Mouse (Mus musculus): ENCODE data around the gene Sncb.

Gene Sncb

DNA sequence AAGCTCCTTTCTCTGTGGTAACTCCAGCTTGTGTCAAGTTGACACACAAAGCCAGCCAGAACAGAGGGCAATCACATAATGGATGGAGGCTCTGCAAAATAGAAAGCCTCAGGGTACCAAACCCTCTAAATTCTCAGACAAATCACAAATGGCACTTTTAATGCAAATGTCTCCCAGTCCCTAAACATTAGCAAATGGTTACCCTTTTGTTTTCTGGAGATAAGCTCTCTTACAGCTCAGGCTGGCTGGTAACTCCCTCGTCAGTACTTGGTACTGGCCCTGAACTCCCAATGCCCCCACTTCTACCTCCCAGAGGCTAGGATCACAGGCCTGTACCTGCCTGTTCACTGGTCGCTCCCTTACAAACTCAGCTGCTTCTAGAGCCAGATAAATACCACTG, 16.8 kb upstream of the Sncb start:
- DNase-seq (ENCODE audit: low read depth, low spot score): no peak

DNA sequence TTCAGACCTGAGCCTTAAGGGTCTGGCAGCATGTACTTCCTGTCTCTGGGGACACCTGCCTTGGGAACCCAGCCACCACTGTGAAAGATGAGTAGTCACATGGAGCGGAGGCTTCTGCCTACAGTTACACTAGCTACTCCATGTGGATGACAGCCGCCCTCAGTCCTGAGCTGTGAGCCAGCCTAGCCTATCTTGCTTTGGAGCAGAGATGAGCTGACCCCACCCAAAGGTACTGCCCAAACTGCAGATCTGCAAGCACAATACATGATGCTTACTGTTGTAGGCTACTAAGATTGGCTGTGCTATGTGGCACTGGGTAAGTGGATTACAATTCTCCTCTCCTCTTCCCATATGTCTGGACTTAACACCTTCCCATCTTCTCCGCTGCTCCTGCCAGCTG, 14.7 kb upstream of the Sncb start:
- DNase-seq (ENCODE audit: low read depth, low spot score): peak; percentile 73

GRCm38 (mm10) chr13:54780592-54780991, 14.2 kb upstream of the Sncb start:
- DNase-seq (ENCODE audit: low read depth, low spot score): peak; percentile 93

DNA sequence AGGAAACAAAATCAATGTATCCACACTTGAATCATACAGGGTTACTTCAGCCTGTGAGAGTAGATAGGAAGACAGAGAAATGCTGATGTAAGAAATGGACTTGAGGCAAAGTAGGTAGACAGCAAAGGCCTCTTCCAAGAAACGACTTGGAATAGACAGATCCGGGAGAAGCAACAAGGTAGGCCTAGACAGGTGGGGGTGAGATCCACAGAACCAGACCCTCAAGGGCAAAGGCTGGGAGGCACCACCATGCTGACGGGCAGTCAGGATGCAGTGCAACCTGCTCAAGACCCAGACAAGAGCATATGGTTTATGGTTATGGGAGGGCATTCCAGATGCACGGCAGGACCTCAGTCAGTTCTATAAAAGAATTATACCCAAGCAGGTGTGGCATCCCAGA, 617 bp upstream of the Sncb start:
- no peak for DNase-seq (ENCODE audit: low read depth, low spot score)

DNA sequence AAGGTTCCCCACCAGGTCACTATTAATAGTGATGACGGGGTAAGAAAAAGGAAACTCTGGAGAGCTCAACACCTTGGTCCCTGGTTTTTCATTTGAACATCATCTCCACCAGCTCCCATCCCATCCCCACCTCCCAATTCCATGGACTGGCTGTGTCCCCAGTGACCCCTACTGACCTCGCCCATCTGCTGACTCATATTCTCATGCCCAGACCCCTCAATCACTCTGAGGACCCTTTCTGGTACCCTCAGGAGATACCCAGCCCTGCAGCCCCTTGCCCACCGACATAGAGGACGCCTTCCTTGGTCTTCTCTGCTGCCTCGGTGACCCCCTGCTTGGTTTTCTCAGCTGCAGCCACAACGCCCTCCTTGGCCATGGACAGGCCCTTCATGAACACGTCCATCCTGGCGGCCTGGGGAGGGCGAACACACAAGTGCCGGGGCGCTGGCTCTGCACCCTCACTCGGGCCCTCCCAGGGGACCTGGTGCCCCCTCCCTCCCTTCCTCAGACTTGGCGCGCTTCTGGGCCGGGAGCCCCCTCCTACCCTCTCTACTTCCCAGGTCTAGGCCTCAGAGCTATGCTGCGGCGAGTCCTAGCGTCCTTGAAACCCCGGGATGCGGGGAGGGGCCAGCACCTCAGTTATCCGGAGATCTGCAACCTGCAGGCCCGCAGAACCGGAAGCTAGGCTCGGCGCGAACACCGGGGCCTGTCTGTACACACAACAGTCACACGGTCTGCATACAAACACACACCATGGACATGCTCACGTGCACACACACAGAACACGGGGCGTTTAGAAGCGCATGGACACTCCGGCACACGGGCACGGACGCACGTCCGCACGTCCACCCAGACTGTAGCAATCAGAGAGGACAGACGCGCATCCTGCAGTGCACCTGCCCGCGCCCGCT, 859 bp downstream of the Sncb start:
- peak; percentile 82 for DNase-seq (ENCODE audit: low read depth, low spot score)

DNA sequence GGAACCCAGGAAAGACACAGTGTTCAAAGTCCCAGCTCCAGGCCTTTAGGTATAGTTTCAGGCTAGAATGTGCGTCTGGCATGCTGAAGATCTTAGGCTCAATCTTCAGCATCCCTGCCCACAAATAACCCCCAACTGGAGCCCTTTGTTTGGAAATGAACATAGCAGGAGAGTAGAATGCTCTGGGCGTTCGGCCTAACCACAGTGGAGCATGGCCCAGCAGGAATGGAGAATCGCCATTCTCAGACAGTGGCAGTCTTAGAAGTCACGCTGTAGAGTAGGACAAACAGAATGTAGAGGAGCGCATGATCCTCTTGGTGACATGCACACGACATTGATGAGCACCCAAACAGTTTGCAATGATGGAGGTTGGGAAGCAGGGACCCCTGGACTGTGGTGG, 5.5 kb downstream of the Sncb start:
- no peak for DNase-seq (ENCODE audit: low read depth, low spot score)

DNA sequence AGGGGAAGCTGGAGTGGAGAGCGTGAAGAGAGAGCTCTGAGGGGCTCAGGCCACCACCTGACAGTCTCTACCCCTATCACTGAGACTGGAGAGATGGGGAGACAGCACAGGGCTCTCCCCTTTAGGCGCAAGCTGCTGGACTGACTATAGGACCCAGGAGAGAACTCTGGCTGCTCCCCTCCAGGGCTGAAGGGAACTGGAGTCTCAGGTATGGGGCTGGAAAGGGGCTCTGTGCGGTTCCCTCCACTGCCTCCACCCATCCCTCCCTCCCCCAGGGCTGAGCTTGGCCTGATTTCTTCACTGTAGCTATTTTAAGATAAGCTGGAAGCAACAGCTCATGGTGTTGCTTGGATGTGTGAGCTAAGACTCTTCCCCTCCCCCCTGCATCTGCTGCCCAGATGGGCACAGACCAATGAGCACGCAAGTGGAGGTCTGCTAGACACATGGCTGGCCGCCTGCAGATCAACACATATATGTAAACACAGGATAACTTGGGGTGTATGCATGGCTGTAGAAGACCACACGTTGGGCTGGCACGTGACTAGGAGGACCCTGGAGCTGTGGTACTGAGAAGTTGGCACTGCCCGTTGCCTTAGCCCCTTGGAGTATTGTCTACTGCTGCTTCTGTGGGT, 6.1 kb downstream of the Sncb start:
- DNase-seq (ENCODE audit: low read depth, low spot score): peak; percentile 96

DNA sequence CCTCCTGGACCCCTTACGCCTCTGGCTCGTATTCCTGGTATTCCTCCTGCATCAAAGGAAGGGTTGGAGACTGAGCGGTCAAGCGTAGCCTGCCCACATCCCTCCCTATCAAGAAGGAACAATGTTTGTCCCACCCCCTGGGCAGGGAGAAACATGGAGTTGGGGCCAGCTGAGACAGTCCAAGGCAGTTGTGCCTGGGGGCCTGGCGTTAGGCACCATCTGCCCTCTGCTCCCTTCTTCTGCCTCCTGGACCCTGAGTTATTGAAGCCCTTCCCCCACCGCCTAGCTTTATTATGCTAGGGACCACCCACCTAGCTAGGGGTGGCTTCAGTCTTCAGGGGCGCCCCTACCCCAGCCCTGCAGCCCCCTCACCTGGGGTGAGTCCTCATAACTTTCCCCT, 6.9 kb downstream of the Sncb start:
- DNase-seq (ENCODE audit: low read depth, low spot score): no peak

DNA sequence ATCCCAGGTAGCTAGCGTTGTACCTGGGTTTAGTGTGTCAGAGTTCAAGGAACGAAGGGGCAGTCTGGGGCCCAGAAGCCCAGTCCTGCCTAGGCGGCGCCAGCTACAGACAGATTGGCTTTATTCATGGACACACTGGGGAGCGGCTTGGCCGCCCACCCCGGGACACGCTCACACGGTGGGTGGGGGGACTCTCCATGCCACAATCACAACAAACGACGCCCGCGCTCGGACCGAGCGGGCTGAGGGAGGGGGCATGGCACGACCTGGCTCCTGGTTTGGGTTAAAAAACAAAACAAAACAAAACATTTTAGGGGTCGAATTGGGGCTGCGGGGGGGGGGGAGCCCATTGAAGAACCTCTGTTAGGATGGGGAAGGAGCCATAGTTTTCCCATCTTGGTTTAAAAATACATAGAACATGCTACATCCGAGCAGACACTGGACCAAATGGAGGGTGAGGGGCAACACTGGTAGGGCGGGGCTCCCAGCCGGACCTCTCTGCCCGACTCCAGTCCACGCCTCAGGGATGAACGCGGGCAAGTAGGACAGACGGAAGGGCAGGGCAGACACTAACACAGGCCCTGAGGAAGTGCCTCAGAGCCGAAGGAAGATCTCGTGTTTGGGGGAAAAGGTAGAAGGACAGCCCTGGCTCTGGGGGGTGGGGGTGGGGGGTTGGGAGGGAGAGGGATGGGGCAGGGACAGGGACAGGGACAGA, 7.5 kb downstream of the Sncb start:
- DNase-seq (ENCODE audit: low read depth, low spot score): no peak

DNA sequence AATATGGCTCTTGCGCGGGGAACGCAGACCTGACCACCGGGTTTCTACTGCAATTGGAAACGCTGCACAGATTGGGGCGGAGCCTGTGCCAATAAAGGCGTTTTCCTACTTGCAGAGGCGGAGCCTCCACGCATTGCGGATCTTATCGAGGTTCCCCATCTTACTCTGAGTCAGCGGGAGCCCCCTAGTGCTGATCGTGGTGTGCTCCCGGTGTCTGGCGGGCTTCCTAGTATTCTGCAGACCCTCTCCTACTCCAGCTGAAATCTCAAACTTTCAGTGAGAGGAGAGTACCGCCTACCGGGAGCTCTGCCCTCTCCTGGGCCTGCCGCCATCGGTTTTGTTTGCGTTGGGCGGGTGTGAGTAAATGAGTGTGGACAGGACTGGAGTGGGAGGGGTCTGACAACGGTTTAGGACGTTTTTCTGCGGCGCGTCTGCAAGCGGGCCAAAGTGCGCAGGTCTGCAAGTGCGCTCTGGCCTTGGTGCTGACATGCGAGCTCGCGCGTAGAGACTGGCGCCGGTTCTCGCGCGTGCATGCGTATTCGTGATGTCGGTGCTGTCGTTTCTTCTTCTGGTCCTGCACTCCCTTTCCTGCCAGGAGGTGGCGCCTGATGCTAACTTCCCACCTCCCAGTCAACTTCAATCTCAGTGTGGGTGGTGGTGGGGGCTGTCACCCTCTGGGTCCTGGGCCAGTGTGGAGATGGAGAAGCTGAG, 8.2 kb downstream of the Sncb start:
- DNase-seq (ENCODE audit: low read depth, low spot score): peak; percentile 99

DNA sequence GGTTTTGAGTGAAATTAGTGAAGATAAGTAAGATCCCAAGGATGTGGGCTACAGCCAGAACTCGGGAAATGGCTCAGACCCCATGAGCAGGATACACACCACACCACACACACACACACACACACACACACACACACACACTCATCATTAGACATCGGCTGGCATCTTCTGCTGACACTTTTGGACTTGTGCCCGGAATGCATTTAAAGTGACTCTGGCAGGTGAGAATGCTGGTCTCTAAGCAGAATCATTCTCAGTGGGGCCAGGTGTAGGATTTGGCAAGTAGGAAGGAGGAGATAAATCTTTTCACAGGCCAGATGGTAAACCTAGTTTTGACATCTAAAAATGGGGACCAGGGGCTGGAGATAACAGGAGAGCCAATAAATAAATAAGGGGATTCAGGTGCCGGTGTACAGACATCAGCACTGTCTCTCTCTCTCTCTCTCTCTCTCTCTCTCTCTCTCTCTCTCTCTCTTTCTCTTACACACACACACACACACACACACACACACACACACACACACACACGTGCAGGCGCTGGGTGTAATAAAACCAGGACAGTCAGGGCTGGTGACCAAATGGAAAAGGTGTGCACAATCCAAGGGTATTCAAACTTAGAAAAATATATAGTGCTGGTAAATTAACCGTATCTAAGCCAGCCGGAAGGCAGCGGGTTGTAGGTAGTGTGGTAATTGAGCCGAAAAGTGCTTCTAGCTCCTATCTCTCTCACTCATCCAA, 9.1 kb downstream of the Sncb start:
- peak; percentile 95 for DNase-seq (ENCODE audit: low read depth, low spot score)

GRCm38 (mm10) chr13:54756156-54756712, 10.2 kb downstream of the Sncb start:
- no peak for DNase-seq (ENCODE audit: low read depth, low spot score)

GRCm38 (mm10) chr13:54755201-54755830, 11.1 kb downstream of the Sncb start:
- DNase-seq (ENCODE audit: low read depth, low spot score): peak; percentile 91

DNA sequence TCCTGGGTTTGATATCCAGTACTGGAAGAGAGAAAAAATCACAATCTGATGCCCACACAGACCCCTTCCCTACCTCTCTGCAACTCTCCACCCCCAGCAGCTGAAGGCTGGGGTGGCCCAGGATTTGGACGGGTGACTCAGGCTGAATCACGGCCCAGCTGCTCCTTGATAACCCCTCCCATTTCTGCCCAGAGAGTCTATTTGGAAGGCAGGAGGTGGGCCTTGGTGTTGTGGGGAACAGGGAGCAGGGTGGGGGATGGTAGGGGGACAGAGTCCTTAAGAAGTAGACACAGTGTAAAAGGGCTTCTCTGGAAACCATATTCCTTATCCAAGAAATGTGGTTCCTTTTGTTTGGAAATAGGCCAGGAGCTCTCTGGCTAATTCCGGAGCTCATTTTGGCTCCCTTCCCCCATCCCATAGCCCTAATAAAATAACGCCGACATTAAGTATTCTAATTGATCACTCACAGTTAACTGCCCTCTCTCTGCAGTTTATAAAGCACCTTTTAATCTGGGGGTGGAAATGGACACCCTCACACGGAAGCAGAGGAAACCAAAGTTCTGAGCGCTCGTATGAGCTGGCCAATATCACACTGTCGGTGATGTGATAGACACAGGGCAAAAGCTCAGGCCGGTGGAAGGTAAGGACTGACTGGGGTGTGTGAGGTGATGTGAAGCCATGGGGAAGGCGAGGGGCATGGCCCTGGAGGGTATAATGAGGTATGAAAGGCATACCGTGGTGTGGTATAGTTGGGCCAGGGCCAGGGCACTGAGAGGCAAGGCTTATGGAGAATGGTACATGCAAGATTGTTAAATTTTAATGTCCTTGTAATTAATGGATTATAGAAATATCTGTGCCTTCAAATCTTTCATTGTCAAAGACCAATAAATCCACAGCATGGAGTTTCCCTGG, 12.0 kb downstream of the Sncb start:
- DNase-seq (ENCODE audit: low read depth, low spot score): peak; percentile 90

DNA sequence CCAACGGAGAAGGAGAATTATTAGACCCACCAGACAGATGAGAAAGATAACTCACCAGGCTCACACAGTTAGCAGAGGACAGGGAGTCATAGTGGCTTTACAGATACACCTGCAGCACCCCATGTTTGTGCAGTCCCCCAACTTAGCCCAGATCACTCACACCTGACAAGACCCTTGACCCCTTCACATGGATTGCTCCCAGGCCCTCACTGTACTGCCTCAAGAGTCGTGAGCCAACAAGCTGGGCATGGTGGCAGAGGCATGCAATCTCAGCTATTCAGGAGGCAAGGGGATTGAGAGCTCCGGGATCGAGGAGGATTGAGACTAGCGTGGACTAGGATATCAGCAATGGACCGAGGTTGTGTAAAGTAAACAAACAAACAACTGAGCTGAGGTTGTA, 12.7 kb downstream of the Sncb start:
- no peak for DNase-seq (ENCODE audit: low read depth, low spot score)

GRCm38 (mm10) chr13:54752656-54753055, 13.7 kb downstream of the Sncb start:
- peak; percentile 93 for DNase-seq (ENCODE audit: low read depth, low spot score)

DNA sequence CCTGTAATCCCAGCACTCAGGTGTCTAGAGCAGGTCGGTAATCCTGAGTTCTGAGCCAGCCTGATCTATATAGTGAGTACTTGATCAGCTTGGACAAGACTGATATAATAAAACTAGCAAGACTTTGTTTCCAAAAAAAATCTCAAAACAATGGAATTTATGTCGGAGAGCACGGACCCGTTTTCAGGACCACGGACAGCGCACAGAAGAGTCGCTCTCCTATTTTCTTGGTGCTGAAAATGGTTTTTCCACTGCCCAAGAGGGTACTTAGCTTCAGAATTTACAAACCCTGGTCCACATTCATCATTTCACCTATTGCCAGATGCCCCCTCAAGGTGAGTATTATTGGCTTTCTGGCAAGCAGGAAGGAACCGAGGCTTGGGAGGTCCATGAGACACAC, 15.7 kb downstream of the Sncb start:
- DNase-seq (ENCODE audit: low read depth, low spot score): no peak

DNA sequence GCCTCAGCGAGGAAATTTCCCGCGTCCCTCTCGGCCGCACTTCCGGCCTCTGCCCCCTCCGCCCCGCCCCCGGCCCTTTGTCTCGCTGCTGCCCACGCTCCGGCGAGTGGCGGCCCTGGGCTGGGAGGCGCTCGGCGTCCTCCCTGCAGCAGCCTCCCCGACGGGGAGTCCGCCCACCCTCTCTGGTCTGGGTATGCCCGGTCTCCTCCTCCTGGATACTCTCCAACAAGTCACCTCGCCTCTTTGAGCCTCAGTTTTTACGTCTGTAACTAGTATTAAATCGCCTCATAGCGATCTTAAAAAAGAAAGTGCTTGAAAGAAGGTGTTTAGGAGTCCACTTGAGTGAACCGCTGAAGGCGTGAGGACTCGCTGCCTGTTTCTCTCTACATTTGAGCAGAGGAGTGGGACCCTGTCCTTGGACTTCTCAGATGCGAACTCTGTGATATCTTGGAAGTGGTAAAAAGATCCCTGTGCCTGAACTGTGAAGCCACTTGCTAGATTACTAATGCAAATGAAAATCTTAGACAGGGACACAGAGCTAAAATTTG, 16.5 kb downstream of the Sncb start, which contains the start of gene Gprin1:
Gprin1 (minus strand) TSS at position 11 of the 548 bp plus-strand sequence.
- peak; percentile 81 for DNase-seq (ENCODE audit: low read depth, low spot score)
